Mouse (Mus musculus): ENCODE results near the gene Rrp36. TPM values are rescaled to one million over a fixed set of nuclear protein-coding genes. Genes with fewer than 3 reads are reported as not detected.

Rrp36 gene
- polyA plus RNA-seq, 2 experiments: 11.4 to 20.3 TPM

- TF ChIP-seq EP300 (IDR thresholded peaks at IDR 0.05; ENCODE audit: low read depth) (no peak), CTCF (IDR thresholded peaks at IDR 0.05; ENCODE audit: low read depth) (no peak)
- DNase-seq (ENCODE audit: low read depth in 3 of 3, low spot score in 3 of 3) (no peak), ATAC-seq (ENCODE audit: insufficient read depth) (no peak)
- Histone ChIP-seq H3K4me1 (replicated peaks; ENCODE audit: control insufficient read depth in 2 of 2, insufficient read depth in 2 of 2, low read length in 1 of 2) (peaks cover 22 to 31% of the 10 kb centered on the region in 2 experiments), H3K36me3 (replicated peaks; ENCODE audit: control insufficient read depth, insufficient read depth, low read depth) (no peaks in the 10 kb centered on the region; the same call in none of the 2 replicates), H3K4me3 (ENCODE audit: insufficient read depth in 1 of 2, low read depth in 2 of 2, low read length in 2 of 2) (peak overlapping the region; percentile 55 to 63), H3K9ac (replicated peaks) (peak overlapping the region; percentile 62), H3K27me3 (ENCODE audit: control insufficient read depth, insufficient read depth, low read length) (no peaks in the 10 kb centered on the region), H3K4me2 (ENCODE audit: low read depth) (peak overlapping the region; percentile 90), H3K9me3 (ENCODE audit: control insufficient read depth, low read length) (no peaks in the 10 kb centered on the region), H3K27ac (peak overlapping the region; percentile 23)
- WGBS (ENCODE audit: insufficient replicate concordance): 28% methylated on average over 15 of the region's 15 CpGs
These were observed 24.3 kb downstream of the Rrp36 start for GRCm38 (mm10) chr17:46649811-46650210.

- no peak for TF ChIP-seq CTCF (IDR thresholded peaks at IDR 0.05; ENCODE audit: low read depth)
- no peak for TF ChIP-seq EP300 (IDR thresholded peaks at IDR 0.05; ENCODE audit: low read depth)
These were observed 25.7 kb downstream of the Rrp36 start for GRCm38 (mm10) chr17:46648436-46648835.

GRCm38 (mm10) chr17:46647279-46647678 lies 26.9 kb downstream of the Rrp36 start:
- Histone ChIP-seq H3K4me3 (ENCODE audit: insufficient read depth in 1 of 2, low read depth in 2 of 2, low read length in 2 of 2) (peak overlapping the region in 1 of 2 experiments; percentile 88; a peak in 2 of 4 replicates), H3K9me3 (ENCODE audit: control insufficient read depth, low read length) (no peaks in the 10 kb centered on the region), H3K9ac (replicated peaks) (no peak overlapping the region), H3K4me2 (ENCODE audit: low read depth) (peak overlapping the region; percentile 99), H3K36me3 (replicated peaks; ENCODE audit: control insufficient read depth, insufficient read depth, low read depth) (no peaks in the 10 kb centered on the region; the same call in 1 of the 2 replicates), H3K27me3 (ENCODE audit: control insufficient read depth, insufficient read depth, low read length) (no peaks in the 10 kb centered on the region), H3K4me1 (replicated peaks; ENCODE audit: control insufficient read depth in 2 of 2, insufficient read depth in 2 of 2, low read length in 1 of 2) (peaks cover 22 to 33% of the 10 kb centered on the region in 2 experiments), H3K27ac (no peak overlapping the region)
- TF ChIP-seq CTCF (IDR thresholded peaks at IDR 0.05; ENCODE audit: low read depth): no peak
- DNase-seq (ENCODE audit: low read depth in 3 of 3, low spot score in 3 of 3): no peak
- no peak for ATAC-seq (ENCODE audit: insufficient read depth)
- WGBS (ENCODE audit: insufficient replicate concordance): 78% methylated on average over 7 of the region's 7 CpGs

More at GRCm38 (mm10) chr17:46648436-46648835, 25.7 kb downstream of the Rrp36 start:
- no peak overlapping the region for H3K4me2 ChIP-seq (ENCODE audit: low read depth)
- H3K4me3 ChIP-seq (ENCODE audit: insufficient read depth in 1 of 2, low read depth in 2 of 2, low read length in 2 of 2): no peak overlapping the region
- no peak overlapping the region for H3K9ac ChIP-seq (replicated peaks)
- H3K4me1 ChIP-seq (replicated peaks; ENCODE audit: control insufficient read depth in 2 of 2, insufficient read depth in 2 of 2, low read length in 1 of 2): peaks cover 22 to 33% of the 10 kb centered on the region in 2 experiments
- no peaks in the 10 kb centered on the region for H3K27me3 ChIP-seq (ENCODE audit: control insufficient read depth, insufficient read depth, low read length)
- H3K9me3 ChIP-seq (ENCODE audit: control insufficient read depth, low read length): no peaks in the 10 kb centered on the region
- WGBS (ENCODE audit: insufficient replicate concordance): 87% methylated on average over 9 of the region's 9 CpGs
- no peaks in the 10 kb centered on the region; the same call in 1 of the 2 replicates for H3K36me3 ChIP-seq (replicated peaks; ENCODE audit: control insufficient read depth, insufficient read depth, low read depth)
- ATAC-seq (ENCODE audit: insufficient read depth) (no peak), DNase-seq (ENCODE audit: low read depth in 3 of 3, low spot score in 3 of 3) (no peak)
- H3K27ac ChIP-seq: no peak overlapping the region

GRCm38 (mm10) chr17:46646322-46646662 lies 27.9 kb downstream of the Rrp36 start:
- H3K27ac ChIP-seq: peak overlapping the region; percentile 35
- peak overlapping the region; percentile 99 for H3K4me2 ChIP-seq (ENCODE audit: low read depth)
- H3K4me3 ChIP-seq (ENCODE audit: insufficient read depth in 1 of 2, low read depth in 2 of 2, low read length in 2 of 2): peak overlapping the region; percentile 88 to 95
- peaks cover 17 to 27% of the 10 kb centered on the region in 2 experiments for H3K4me1 ChIP-seq (replicated peaks; ENCODE audit: control insufficient read depth in 2 of 2, insufficient read depth in 2 of 2, low read length in 1 of 2)
- peak overlapping the region; percentile 71 for H3K9ac ChIP-seq (replicated peaks)
- no peaks in the 10 kb centered on the region for H3K27me3 ChIP-seq (ENCODE audit: control insufficient read depth, insufficient read depth, low read length)
- ATAC-seq (ENCODE audit: insufficient read depth) (peak; percentile 45; the same call in 1 of the 2 replicates), DNase-seq (ENCODE audit: low read depth in 3 of 3, low spot score in 3 of 3) (no peak)
- WGBS (ENCODE audit: insufficient replicate concordance): under 1% methylated on average over 19 of the region's 19 CpGs
- TF ChIP-seq EP300 (IDR thresholded peaks at IDR 0.05; ENCODE audit: low read depth) (no peak), CTCF (IDR thresholded peaks at IDR 0.05; ENCODE audit: low read depth) (no peak)
- H3K9me3 ChIP-seq (ENCODE audit: control insufficient read depth, low read length): no peaks in the 10 kb centered on the region
- no peaks in the 10 kb centered on the region; the same call in 1 of the 2 replicates for H3K36me3 ChIP-seq (replicated peaks; ENCODE audit: control insufficient read depth, insufficient read depth, low read depth)

- Histone ChIP-seq H3K27me3 (ENCODE audit: control insufficient read depth, insufficient read depth, low read length) (no peaks in the 10 kb centered on the region), H3K4me3 (ENCODE audit: insufficient read depth in 1 of 2, low read depth in 2 of 2, low read length in 2 of 2) (peak within 1 kb of the TSS; percentile 88 to 95), H3K9ac (replicated peaks) (peak within 1 kb of the TSS; percentile 71), H3K27ac (peak within 1 kb of the TSS; percentile 65), H3K9me3 (ENCODE audit: control insufficient read depth, low read length) (no peaks in the 10 kb centered on the region), H3K36me3 (replicated peaks; ENCODE audit: control insufficient read depth, insufficient read depth, low read depth) (no peaks in the 10 kb centered on the region; the same call in 1 of the 2 replicates), H3K4me1 (replicated peaks; ENCODE audit: control insufficient read depth in 2 of 2, insufficient read depth in 2 of 2, low read length in 1 of 2) (peaks cover 12 to 21% of the 10 kb centered on the region in 2 experiments), H3K4me2 (ENCODE audit: low read depth) (peak within 1 kb of the TSS; percentile 99)
- under 1% methylated on average over 53 of the region's 53 CpGs for WGBS (ENCODE audit: insufficient replicate concordance)
- ATAC-seq (ENCODE audit: insufficient read depth) (peak; percentile 81), DNase-seq (ENCODE audit: low read depth in 3 of 3, low spot score in 3 of 3) (peak; percentile 97 to 98 (median 97))
- no peak for TF ChIP-seq CTCF (IDR thresholded peaks at IDR 0.05; ENCODE audit: low read depth)
- no peak for TF ChIP-seq EP300 (IDR thresholded peaks at IDR 0.05; ENCODE audit: low read depth)
These were observed 28.4 kb downstream of the Rrp36 start, which contains the start of the genes Klc4 and Mrpl2 for GRCm38 (mm10) chr17:46645561-46646321. Gene Klc4, minus strand, starts transcription at chr17:46646022. Gene Mrpl2, plus strand, starts transcription at chr17:46646229.
